Mouse (Mus musculus): ENCODE measurements around the gene Slc16a14. TPM values are rescaled to one million over a fixed set of nuclear protein-coding genes. Genes with fewer than 3 reads are reported as not detected.

Gene Slc16a14
- total and polyA plus RNA-seq, 3 experiments, result 0.10 to 0.13 TPM; not detected in 1

- no peaks in the 10 kb centered on the region for H3K36me3 ChIP-seq (replicated peaks in 1 of 2; ENCODE audit: control insufficient read depth in 1 of 2, insufficient read depth in 1 of 2, low read length in 1 of 2)
- no peak overlapping the region for H3K4me2 ChIP-seq (ENCODE audit: insufficient read depth, low read depth, poor library complexity, severe bottlenecking)
- no peak overlapping the region for H3K9ac ChIP-seq (ENCODE audit: insufficient read depth, low read depth)
- H3K4me1 ChIP-seq (ENCODE audit: control insufficient read depth in 1 of 2, insufficient read depth in 2 of 2), result peaks cover 0 to 14% of the 10 kb centered on the region in 2 experiments; a peak in 2 of 4 replicates
- H3K27me3 ChIP-seq (replicated peaks), result peaks cover 7% of the 10 kb centered on the region
- no peak overlapping the region for H3K4me3 ChIP-seq (replicated peaks in 1 of 3; ENCODE audit: low read depth in 2 of 3, low read length in 2 of 3, poor library complexity in 1 of 3)
- no peak for DNase-seq (ENCODE audit: extremely low read depth)
- H3K9me3 ChIP-seq (replicated peaks; ENCODE audit: low read length), result peaks cover 12% of the 10 kb centered on the region
- no peak overlapping the region for H3K27ac ChIP-seq (ENCODE audit: insufficient read depth, low read depth)
- no peaks in the 10 kb centered on the region for H3K79me2 ChIP-seq (replicated peaks; ENCODE audit: control insufficient read depth, extremely low read depth, insufficient read depth, poor library complexity, severe bottlenecking)
- TF ChIP-seq MYC (IDR thresholded peaks at IDR 0.05; ENCODE audit: low read depth, low read length) (no peak), USF1 (IDR thresholded peaks at IDR 0.05; ENCODE audit: low read depth, low read length) (no peak)
- dilution Hi-C loops (cut with MboI; ENCODE audit: extremely low pct_ligation_motif_present, extremely low pct_unique_long_range_greater_than_20kb, low sequenced_read_pairs), result no loop called here
- in situ Hi-C loops (cut with MboI; ENCODE audit: low pct_ligation_motif_present, low pct_unique_long_range_greater_than_20kb, low sequenced_read_pairs), result no loop called here
These were observed 2.0 kb upstream of the Slc16a14 start for GRCm38 (mm10) chr1:84936716-84937510.

- Histone ChIP-seq H3K79me2 (replicated peaks; ENCODE audit: control insufficient read depth, extremely low read depth, insufficient read depth, poor library complexity, severe bottlenecking) (no peaks in the 10 kb centered on the region), H3K9me3 (replicated peaks; ENCODE audit: low read length) (peaks cover 12% of the 10 kb centered on the region), H3K27me3 (replicated peaks) (peaks cover 7% of the 10 kb centered on the region), H3K27ac (ENCODE audit: insufficient read depth, low read depth) (peak overlapping the region; percentile 25; the same call in 1 of the 2 replicates), H3K36me3 (replicated peaks in 1 of 2; ENCODE audit: control insufficient read depth in 1 of 2, insufficient read depth in 1 of 2, low read length in 1 of 2) (no peaks in the 10 kb centered on the region), H3K4me3 (replicated peaks in 1 of 3; ENCODE audit: low read depth in 2 of 3, low read length in 2 of 3, poor library complexity in 1 of 3) (peak overlapping the region in 1 of 3 experiments; percentile 15), H3K9ac (ENCODE audit: insufficient read depth, low read depth) (peak overlapping the region; percentile 81), H3K4me1 (ENCODE audit: control insufficient read depth in 1 of 2, insufficient read depth in 2 of 2) (peaks cover 0 to 14% of the 10 kb centered on the region in 2 experiments; a peak in 2 of 4 replicates), H3K4me2 (ENCODE audit: insufficient read depth, low read depth, poor library complexity, severe bottlenecking) (peak overlapping the region; percentile 40; the same call in 1 of the 2 replicates)
- in situ Hi-C loops (cut with MboI; ENCODE audit: low pct_ligation_motif_present, low pct_unique_long_range_greater_than_20kb, low sequenced_read_pairs), result no loop called here
- TF ChIP-seq CHD1 (IDR thresholded peaks at IDR 0.05; ENCODE audit: low read depth, low read length) (no peak; the same call in 1 of the 2 replicates), BHLHE40 (IDR thresholded peaks at IDR 0.05; ENCODE audit: low read depth, low read length) (no peak), JUND (conservative IDR thresholded peaks at IDR 0.05; ENCODE audit: low read depth, low read length) (no peak), GABPA (IDR thresholded peaks at IDR 0.05; ENCODE audit: insufficient replicate concordance, low read depth, low read length) (no peak), POLR2A (IDR thresholded peaks at IDR 0.05; ENCODE audit: low read depth, low read length) (peak; percentile 40; the same call in 1 of the 2 replicates), KAT2A (IDR thresholded peaks at IDR 0.05; ENCODE audit: insufficient replicate concordance, low read length) (no peak), NELFE (IDR thresholded peaks at IDR 0.05; ENCODE audit: low read depth, low read length) (peak; percentile 52; the same call in 1 of the 2 replicates), ZC3H11A (IDR thresholded peaks at IDR 0.05; ENCODE audit: low read depth, low read length) (no peak), SIN3A (IDR thresholded peaks at IDR 0.05; ENCODE audit: low read length) (no peak), ELF1 (IDR thresholded peaks at IDR 0.05; ENCODE audit: low read depth, low read length) (peak; percentile 71), TBP (conservative IDR thresholded peaks at IDR 0.05; ENCODE audit: low read depth, low read length) (0 out of 2 replicates have a peak, but pooled peaks have one; percentile 22), RAD21 (IDR thresholded peaks at IDR 0.05; ENCODE audit: low read depth, low read length) (no peak), HCFC1 (IDR thresholded peaks at IDR 0.05; ENCODE audit: low read depth, low read length) (no peak)
- DNase-seq (ENCODE audit: extremely low read depth), result peak; percentile 58
- dilution Hi-C loops (cut with MboI; ENCODE audit: extremely low pct_ligation_motif_present, extremely low pct_unique_long_range_greater_than_20kb, low sequenced_read_pairs), result no loop called here
These were observed 734 bp upstream of the Slc16a14 start for GRCm38 (mm10) chr1:84935668-84936067.

Data from CH12.LX (cell line).